Mouse (Mus musculus) hindbrain, embryonic 12.5 days (tissue): ENCODE data around the gene Mbnl3. TPM values are rescaled to one million over a fixed set of nuclear protein-coding genes. Genes with fewer than 3 reads are reported as not detected.

Source experiments
- ATAC-seq: fragments of 200-750 bp; cut with Nextera tagmentation; 2 replicates; pipeline ENCODE4 v1.8.0; 2017; ENCODE audit warnings: moderate TSS enrichment; ENCODE audit not compliant: low FRiP score
- H3K27ac ChIP-seq: fragments of 300-500 bp; sonication (generic); 2 replicates; pipeline ENCODE4 v1.5.1; 2016; ENCODE audit warnings: mild to moderate bottlenecking
- H3K27me3 ChIP-seq: fragments of 300-500 bp; sonication (generic); 2 replicates; pipeline ENCODE4 v1.6.1; 2016; ENCODE audit warnings: mild to moderate bottlenecking
- H3K36me3 ChIP-seq: fragments of 300-500 bp; sonication (generic); 2 replicates; pipeline ENCODE4 v1.6.1; 2016; ENCODE audit warnings: mild to moderate bottlenecking
- H3K4me1 ChIP-seq: fragments of 300-500 bp; sonication (generic); 2 replicates; pipeline ENCODE4 v1.6.1; 2016
- H3K4me2 ChIP-seq: fragments of 300-500 bp; sonication (generic); replicated peaks from 2 replicates; pipeline ENCODE4 v1.6.1; 2016; ENCODE audit warnings: mild to moderate bottlenecking
- H3K4me3 ChIP-seq: fragments of 300-500 bp; sonication (generic); 2 replicates; pipeline ENCODE4 v1.5.1; 2016; ENCODE audit warnings: mild to moderate bottlenecking
- H3K9ac ChIP-seq: fragments of 300-500 bp; sonication (generic); 2 replicates; pipeline ENCODE4 v1.6.1; 2016; ENCODE audit warnings: mild to moderate bottlenecking, moderate library complexity
- H3K9me3 ChIP-seq: fragments of 300-500 bp; sonication (generic); replicated peaks from 2 replicates; pipeline ENCODE4 v1.6.1; 2016; ENCODE audit warnings: mild to moderate bottlenecking
- WGBS: fragments of 180-500 bp; shearing (Covaris S2); methylation state at CpG from one replicate; pipeline ENCODE4 v1.1.7; 2016; 5-methylcytosine and 5-hydroxymethylcytosine counted together
- polyA plus RNA-seq: library from polyadenylated mRNA; unstranded; fragments of >200 nt; fragmentation: Nextera tagmentation; extraction: Ambion mirVana; gene quantifications from 2 replicates; pipeline ENCODE4 v1.2.1, GENCODE M21; 2016

The Mbnl3 gene
- polyA plus RNA-seq, result 5.3 and 5.9 TPM in 2 replicates

GRCm38 (mm10) chrX:51206432-51206831 lies at the start of gene Mbnl3:
TSS of gene Mbnl3 (minus strand) at chrX:51206532.
- Histone ChIP-seq H3K4me3 (peak within 1 kb of the TSS; percentile 51), H3K27me3 (peaks cover 16% of the 10 kb centered on the region), H3K36me3 (no peaks in the 10 kb centered on the region), H3K4me1 (no peaks in the 10 kb centered on the region), H3K27ac (no peak within 1 kb of the TSS), H3K4me2 (peak within 1 kb of the TSS; percentile 83), H3K9me3 (no peaks in the 10 kb centered on the region; the same call in 1 of the 2 replicates), H3K9ac (peak within 1 kb of the TSS; percentile 50; the same call in 1 of the 2 replicates)
- WGBS, result 44% methylated on average over 11 of the region's 11 CpGs
- no peak for ATAC-seq

- Histone ChIP-seq H3K4me1 (no peaks in the 10 kb centered on the region), H3K9me3 (no peaks in the 10 kb centered on the region; the same call in 1 of the 2 replicates), H3K27ac (no peak overlapping the region), H3K27me3 (peaks cover 16% of the 10 kb centered on the region), H3K4me3 (peak overlapping the region; percentile 51), H3K36me3 (no peaks in the 10 kb centered on the region), H3K9ac (peak overlapping the region; percentile 50; the same call in 1 of the 2 replicates), H3K4me2 (peak overlapping the region; percentile 83)
- WGBS, result 29% methylated on average over 66 of the region's 79 CpGs
- ATAC-seq, result peak; percentile 76
These were observed 596 bp downstream of the Mbnl3 start for GRCm38 (mm10) chrX:51205548-51206324.

- Histone ChIP-seq H3K36me3 (no peaks in the 10 kb centered on the region), H3K9ac (peak overlapping the region; percentile 50), H3K27me3 (peaks cover 16% of the 10 kb centered on the region), H3K4me1 (no peaks in the 10 kb centered on the region), H3K4me2 (peak overlapping the region; percentile 83), H3K27ac (no peak overlapping the region), H3K9me3 (no peaks in the 10 kb centered on the region; the same call in 1 of the 2 replicates), H3K4me3 (peak overlapping the region; percentile 51)
- ATAC-seq, result peak; percentile 92
- 23% methylated on average over 51 of the region's 67 CpGs for WGBS
These were observed 1.4 kb downstream of the Mbnl3 start for GRCm38 (mm10) chrX:51204626-51205547.

GRCm38 (mm10) chrX:51197012-51197411 lies 9.3 kb downstream of the Mbnl3 start:
- Histone ChIP-seq H3K4me1 (no peaks in the 10 kb centered on the region), H3K4me2 (no peak overlapping the region), H3K9me3 (no peaks in the 10 kb centered on the region), H3K9ac (no peak overlapping the region), H3K27ac (no peak overlapping the region), H3K4me3 (no peak overlapping the region), H3K27me3 (no peaks in the 10 kb centered on the region), H3K36me3 (no peaks in the 10 kb centered on the region)
- no peak for ATAC-seq

GRCm38 (mm10) chrX:51171914-51172313 lies 34.4 kb downstream of the Mbnl3 start:
- Histone ChIP-seq H3K9ac (no peak overlapping the region), H3K36me3 (no peaks in the 10 kb centered on the region), H3K4me1 (no peaks in the 10 kb centered on the region), H3K27ac (no peak overlapping the region), H3K4me3 (no peak overlapping the region), H3K9me3 (no peaks in the 10 kb centered on the region), H3K27me3 (no peaks in the 10 kb centered on the region), H3K4me2 (no peak overlapping the region)
- 47% methylated on average over 2 of the region's 2 CpGs for WGBS
- no peak for ATAC-seq

GRCm38 (mm10) chrX:51171413-51171812 lies 34.9 kb downstream of the Mbnl3 start:
- ATAC-seq, result no peak
- Histone ChIP-seq H3K9ac (no peak overlapping the region), H3K27me3 (no peaks in the 10 kb centered on the region), H3K36me3 (no peaks in the 10 kb centered on the region), H3K9me3 (no peaks in the 10 kb centered on the region), H3K27ac (no peak overlapping the region), H3K4me2 (no peak overlapping the region), H3K4me1 (no peaks in the 10 kb centered on the region), H3K4me3 (no peak overlapping the region)
- WGBS, result 64% methylated on average over 6 of the region's 6 CpGs

- no peaks in the 10 kb centered on the region for H3K36me3 ChIP-seq
- no peak for ATAC-seq
- H3K9me3 ChIP-seq, result no peaks in the 10 kb centered on the region
- H3K4me1 ChIP-seq, result no peaks in the 10 kb centered on the region
- no peak overlapping the region for H3K27ac ChIP-seq
- H3K4me3 ChIP-seq, result no peak overlapping the region
- WGBS, result 100% methylated on average over 1 of the region's 1 CpGs
- H3K4me2 ChIP-seq, result no peak overlapping the region
- no peaks in the 10 kb centered on the region for H3K27me3 ChIP-seq
- H3K9ac ChIP-seq, result no peak overlapping the region
These were observed 35.9 kb downstream of the Mbnl3 start for GRCm38 (mm10) chrX:51170404-51170803.

GRCm38 (mm10) chrX:51169476-51170045 lies 36.8 kb downstream of the Mbnl3 start:
- 71% methylated on average over 5 of the region's 5 CpGs for WGBS
- ATAC-seq, result no peak
- Histone ChIP-seq H3K4me1 (no peaks in the 10 kb centered on the region), H3K27ac (no peak overlapping the region), H3K9me3 (no peaks in the 10 kb centered on the region), H3K4me2 (no peak overlapping the region), H3K4me3 (no peak overlapping the region), H3K36me3 (no peaks in the 10 kb centered on the region), H3K9ac (no peak overlapping the region), H3K27me3 (no peaks in the 10 kb centered on the region)

- H3K9me3 ChIP-seq, result no peaks in the 10 kb centered on the region
- no peak overlapping the region for H3K27ac ChIP-seq
- no peak overlapping the region for H3K4me2 ChIP-seq
- no peak for ATAC-seq
- no peak overlapping the region for H3K4me3 ChIP-seq
- no peaks in the 10 kb centered on the region for H3K36me3 ChIP-seq
- H3K27me3 ChIP-seq, result no peaks in the 10 kb centered on the region
- H3K9ac ChIP-seq, result no peak overlapping the region
- 95% methylated on average over 3 of the region's 3 CpGs for WGBS
- H3K4me1 ChIP-seq, result no peaks in the 10 kb centered on the region
These were observed 38.4 kb downstream of the Mbnl3 start for GRCm38 (mm10) chrX:51167976-51168375.

GRCm38 (mm10) chrX:51164766-51165165 lies 41.6 kb downstream of the Mbnl3 start:
- WGBS, result 84% methylated on average over 5 of the region's 5 CpGs
- Histone ChIP-seq H3K9me3 (no peaks in the 10 kb centered on the region), H3K4me2 (no peak overlapping the region), H3K27ac (no peak overlapping the region), H3K9ac (no peak overlapping the region), H3K4me1 (no peaks in the 10 kb centered on the region), H3K27me3 (no peaks in the 10 kb centered on the region), H3K36me3 (no peaks in the 10 kb centered on the region), H3K4me3 (no peak overlapping the region)
- no peak for ATAC-seq

- no peaks in the 10 kb centered on the region for H3K27me3 ChIP-seq
- no peaks in the 10 kb centered on the region for H3K4me1 ChIP-seq
- H3K9me3 ChIP-seq, result no peaks in the 10 kb centered on the region
- no peak overlapping the region for H3K9ac ChIP-seq
- H3K36me3 ChIP-seq, result no peaks in the 10 kb centered on the region
- no peak overlapping the region for H3K4me3 ChIP-seq
- no peak for ATAC-seq
- H3K4me2 ChIP-seq, result no peak overlapping the region
- WGBS, result 57% methylated on average over 4 of the region's 4 CpGs
- no peak overlapping the region for H3K27ac ChIP-seq
These were observed 57.9 kb downstream of the Mbnl3 start for GRCm38 (mm10) chrX:51148436-51148835.

- H3K9me3 ChIP-seq, result no peaks in the 10 kb centered on the region
- H3K4me2 ChIP-seq, result no peak overlapping the region
- H3K27ac ChIP-seq, result no peak overlapping the region
- ATAC-seq, result no peak
- H3K27me3 ChIP-seq, result no peaks in the 10 kb centered on the region
- H3K4me3 ChIP-seq, result no peak overlapping the region
- 24% methylated on average over 4 of the region's 4 CpGs for WGBS
- no peaks in the 10 kb centered on the region for H3K36me3 ChIP-seq
- H3K9ac ChIP-seq, result no peak overlapping the region
- no peaks in the 10 kb centered on the region for H3K4me1 ChIP-seq
These were observed 60.0 kb downstream of the Mbnl3 start for GRCm38 (mm10) chrX:51146351-51146750.
